Mouse (Mus musculus): ENCODE measurements around the gene Naa20. TPM values are rescaled to one million over a fixed set of nuclear protein-coding genes. Genes with fewer than 3 reads are reported as not detected.

Naa20 gene
- polyA plus RNA-seq, 1 experiment from 2014 or later: 157 TPM

- Histone ChIP-seq H3K27ac (no peak overlapping the region), H3K36me3 (no peaks in the 10 kb centered on the region), H3K27me3 (replicated peaks) (no peaks in the 10 kb centered on the region), H3K4me3 (replicated peaks) (no peak overlapping the region), H3K4me1 (replicated peaks) (peaks cover 6% of the 10 kb centered on the region; the same call in 1 of the 2 replicates), H3K9ac (no peak overlapping the region), H3K4me2 (replicated peaks) (no peak overlapping the region), H3K9me3 (no peaks in the 10 kb centered on the region)
- WGBS: 80% methylated on average over 8 of the region's 8 CpGs
- no peak for ATAC-seq
These were observed 35.1 kb downstream of the Naa20 start for GRCm38 (mm10) chr2:145936975-145937374.

GRCm38 (mm10) chr2:145941403-145941802, 39.5 kb downstream of the Naa20 start:
- Histone ChIP-seq H3K9me3 (no peaks in the 10 kb centered on the region), H3K27ac (no peak overlapping the region), H3K36me3 (no peaks in the 10 kb centered on the region), H3K4me3 (replicated peaks) (no peak overlapping the region), H3K4me2 (replicated peaks) (no peak overlapping the region), H3K4me1 (replicated peaks) (no peaks in the 10 kb centered on the region), H3K27me3 (replicated peaks) (no peaks in the 10 kb centered on the region), H3K9ac (no peak overlapping the region)
- 70% methylated on average over 3 of the region's 3 CpGs for WGBS
- no peak for ATAC-seq

- no peak for ATAC-seq
- H3K4me1 ChIP-seq (replicated peaks): no peaks in the 10 kb centered on the region
- H3K27me3 ChIP-seq (replicated peaks): no peaks in the 10 kb centered on the region
- no peaks in the 10 kb centered on the region for H3K36me3 ChIP-seq
- H3K9me3 ChIP-seq: no peaks in the 10 kb centered on the region
- no peak overlapping the region for H3K4me3 ChIP-seq (replicated peaks)
- no peak overlapping the region for H3K27ac ChIP-seq
- 93% methylated on average over 3 of the region's 3 CpGs for WGBS
- H3K9ac ChIP-seq: no peak overlapping the region
- no peak overlapping the region for H3K4me2 ChIP-seq (replicated peaks)
These were observed 42.4 kb downstream of the Naa20 start for GRCm38 (mm10) chr2:145944286-145944685.

GRCm38 (mm10) chr2:145948402-145948954, 46.6 kb downstream of the Naa20 start:
- 66% methylated on average over 7 of the region's 7 CpGs for WGBS
- H3K9ac ChIP-seq: no peak overlapping the region
- H3K27ac ChIP-seq: no peak overlapping the region
- no peaks in the 10 kb centered on the region for H3K36me3 ChIP-seq
- H3K4me2 ChIP-seq (replicated peaks): no peak overlapping the region
- no peak for ATAC-seq
- H3K4me3 ChIP-seq (replicated peaks): no peak overlapping the region
- no peaks in the 10 kb centered on the region for H3K4me1 ChIP-seq (replicated peaks)
- no peaks in the 10 kb centered on the region for H3K9me3 ChIP-seq
- no peaks in the 10 kb centered on the region for H3K27me3 ChIP-seq (replicated peaks)

- no peaks in the 10 kb centered on the region for H3K36me3 ChIP-seq
- no peak for ATAC-seq
These were observed 47.7 kb downstream of the Naa20 start for GRCm38 (mm10) chr2:145949475-145950068.

GRCm38 (mm10) chr2:145950239-145950638, 48.3 kb downstream of the Naa20 start:
- Histone ChIP-seq H3K27me3 (replicated peaks) (no peaks in the 10 kb centered on the region), H3K36me3 (no peaks in the 10 kb centered on the region), H3K4me1 (replicated peaks) (no peaks in the 10 kb centered on the region), H3K27ac (no peak overlapping the region), H3K4me2 (replicated peaks) (no peak overlapping the region), H3K9ac (no peak overlapping the region), H3K9me3 (no peaks in the 10 kb centered on the region), H3K4me3 (replicated peaks) (no peak overlapping the region)
- no peak for ATAC-seq
- WGBS: 30% methylated on average over 10 of the region's 10 CpGs

More at GRCm38 (mm10) chr2:145949475-145950068, 47.7 kb downstream of the Naa20 start:
- Histone ChIP-seq H3K9ac (no peak overlapping the region), H3K4me1 (replicated peaks) (no peaks in the 10 kb centered on the region), H3K27me3 (replicated peaks) (no peaks in the 10 kb centered on the region), H3K9me3 (no peaks in the 10 kb centered on the region), H3K27ac (no peak overlapping the region), H3K4me3 (replicated peaks) (no peak overlapping the region), H3K4me2 (replicated peaks) (no peak overlapping the region)
- 50% methylated on average over 11 of the region's 11 CpGs for WGBS

- WGBS: 63% methylated on average over 5 of the region's 5 CpGs
- Histone ChIP-seq H3K9me3 (no peaks in the 10 kb centered on the region), H3K4me2 (replicated peaks) (no peak overlapping the region), H3K27ac (no peak overlapping the region), H3K4me1 (replicated peaks) (no peaks in the 10 kb centered on the region), H3K36me3 (no peaks in the 10 kb centered on the region), H3K4me3 (replicated peaks) (no peak overlapping the region), H3K27me3 (replicated peaks) (no peaks in the 10 kb centered on the region), H3K9ac (no peak overlapping the region)
- no peak for ATAC-seq
These were observed 50.8 kb downstream of the Naa20 start for GRCm38 (mm10) chr2:145952726-145953125.

GRCm38 (mm10) chr2:145955844-145956243, 53.9 kb downstream of the Naa20 start:
- H3K27ac ChIP-seq: no peak overlapping the region

GRCm38 (mm10) chr2:145956318-145956717, 54.4 kb downstream of the Naa20 start:
- Histone ChIP-seq H3K27ac (no peak overlapping the region), H3K9ac (no peak overlapping the region), H3K4me3 (replicated peaks) (no peak overlapping the region), H3K9me3 (no peaks in the 10 kb centered on the region), H3K27me3 (replicated peaks) (no peaks in the 10 kb centered on the region), H3K36me3 (no peaks in the 10 kb centered on the region), H3K4me2 (replicated peaks) (no peak overlapping the region), H3K4me1 (replicated peaks) (no peaks in the 10 kb centered on the region)
- ATAC-seq: no peak
- WGBS: 74% methylated on average over 5 of the region's 5 CpGs

More at GRCm38 (mm10) chr2:145955844-145956243, 53.9 kb downstream of the Naa20 start:
- Histone ChIP-seq H3K4me1 (replicated peaks) (no peaks in the 10 kb centered on the region), H3K9ac (no peak overlapping the region), H3K4me3 (replicated peaks) (no peak overlapping the region), H3K36me3 (no peaks in the 10 kb centered on the region), H3K9me3 (no peaks in the 10 kb centered on the region), H3K4me2 (replicated peaks) (no peak overlapping the region), H3K27me3 (replicated peaks) (no peaks in the 10 kb centered on the region)
- ATAC-seq: no peak
- 75% methylated on average over 10 of the region's 10 CpGs for WGBS

GRCm38 (mm10) chr2:145957450-145957849, 55.6 kb downstream of the Naa20 start:
- no peak overlapping the region for H3K27ac ChIP-seq
- 10% methylated on average over 4 of the region's 4 CpGs for WGBS
- H3K9me3 ChIP-seq: no peaks in the 10 kb centered on the region
- no peak overlapping the region for H3K4me2 ChIP-seq (replicated peaks)
- no peak; the same call in 1 of the 2 replicates for ATAC-seq
- no peaks in the 10 kb centered on the region for H3K4me1 ChIP-seq (replicated peaks)
- no peaks in the 10 kb centered on the region for H3K27me3 ChIP-seq (replicated peaks)
- H3K36me3 ChIP-seq: no peaks in the 10 kb centered on the region
- H3K4me3 ChIP-seq (replicated peaks): no peak overlapping the region
- no peak overlapping the region for H3K9ac ChIP-seq

GRCm38 (mm10) chr2:145958097-145958496, 56.2 kb downstream of the Naa20 start:
- Histone ChIP-seq H3K9me3 (no peaks in the 10 kb centered on the region), H3K4me1 (replicated peaks) (no peaks in the 10 kb centered on the region), H3K36me3 (no peaks in the 10 kb centered on the region), H3K27me3 (replicated peaks) (no peaks in the 10 kb centered on the region), H3K9ac (no peak overlapping the region), H3K4me2 (replicated peaks) (no peak overlapping the region), H3K27ac (no peak overlapping the region), H3K4me3 (replicated peaks) (no peak overlapping the region)
- ATAC-seq: no peak
- WGBS: 89% methylated on average over 6 of the region's 6 CpGs

GRCm38 (mm10) chr2:145958551-145958950, 56.7 kb downstream of the Naa20 start:
- Histone ChIP-seq H3K27me3 (replicated peaks) (no peaks in the 10 kb centered on the region), H3K9ac (no peak overlapping the region), H3K4me2 (replicated peaks) (no peak overlapping the region), H3K4me1 (replicated peaks) (no peaks in the 10 kb centered on the region), H3K4me3 (replicated peaks) (no peak overlapping the region), H3K27ac (no peak overlapping the region), H3K9me3 (no peaks in the 10 kb centered on the region), H3K36me3 (no peaks in the 10 kb centered on the region)
- WGBS: 80% methylated on average over 7 of the region's 7 CpGs
- no peak for ATAC-seq

- H3K4me2 ChIP-seq (replicated peaks): no peak overlapping the region
- ATAC-seq: no peak
These were observed 60.0 kb downstream of the Naa20 start for GRCm38 (mm10) chr2:145961861-145962260.

More at GRCm38 (mm10) chr2:145961861-145962260, 60.0 kb downstream of the Naa20 start:
- Histone ChIP-seq H3K4me1 (replicated peaks) (no peaks in the 10 kb centered on the region), H3K27ac (no peak overlapping the region), H3K4me3 (replicated peaks) (no peak overlapping the region), H3K27me3 (replicated peaks) (no peaks in the 10 kb centered on the region), H3K9ac (no peak overlapping the region), H3K36me3 (no peaks in the 10 kb centered on the region), H3K9me3 (no peaks in the 10 kb centered on the region)
- 89% methylated on average over 5 of the region's 5 CpGs for WGBS
